Mouse (Mus musculus) intestine, postnatal 0 days (tissue): Measurements from ENCODE around the gene Maml1. TPM values are rescaled to one million over a fixed set of nuclear protein-coding genes. Genes with fewer than 3 reads are reported as not detected.

Experiments
- ATAC-seq: fragments of 200-750 bp; cut with Nextera tagmentation; 2 replicates; pipeline ENCODE4 v1.8.0; 2017; ENCODE audit warnings: mild to moderate bottlenecking, moderate TSS enrichment, moderate library complexity
- H3K27ac ChIP-seq: fragments of 300-500 bp; sonication (generic); 2 replicates; pipeline ENCODE4 v1.5.1; 2014; ENCODE audit warnings: mild to moderate bottlenecking, low read depth, low read length, moderate library complexity
- H3K27me3 ChIP-seq: fragments of 300-500 bp; sonication (generic); replicated peaks from 2 replicates; pipeline ENCODE4 v1.6.1; 2014; ENCODE audit warnings: low read length, mixed read lengths; ENCODE audit not compliant: control insufficient read depth, insufficient read depth
- H3K36me3 ChIP-seq: fragments of 300-500 bp; sonication (generic); 2 replicates; pipeline ENCODE4 v1.6.1; 2014; ENCODE audit warnings: mild to moderate bottlenecking, moderate library complexity; ENCODE audit not compliant: control insufficient read depth, insufficient read depth
- H3K4me1 ChIP-seq: fragments of 300-500 bp; sonication (generic); replicated peaks from 2 replicates; pipeline ENCODE4 v1.6.1; 2014; ENCODE audit warnings: antibody characterized with exemption, low read length, mixed read lengths; ENCODE audit not compliant: control insufficient read depth, insufficient read depth
- H3K4me2 ChIP-seq: fragments of 300-500 bp; sonication (generic); replicated peaks from 2 replicates; pipeline ENCODE4 v1.6.1; 2014; ENCODE audit warnings: low read depth, mild to moderate bottlenecking, moderate library complexity
- H3K4me3 ChIP-seq: fragments of 300-500 bp; sonication (generic); 2 replicates; pipeline ENCODE4 v1.5.1; 2014; ENCODE audit warnings: low read depth, low read length
- H3K9ac ChIP-seq: fragments of 300-500 bp; sonication (generic); 2 replicates; pipeline ENCODE4 v1.6.1; 2014; ENCODE audit warnings: mild to moderate bottlenecking, low read depth, low read length
- H3K9me3 ChIP-seq: fragments of 300-500 bp; sonication (generic); 2 replicates; pipeline ENCODE4 v1.6.1; 2016; ENCODE audit warnings: mixed run types; ENCODE audit not compliant: control insufficient read depth
- CTCF ChIP-seq: sonication (generic); IDR thresholded peaks from 2 replicates; pipeline ENCODE4 v1.5.1; 2016; ENCODE audit warnings: low read depth, mild to moderate bottlenecking, control low read depth, antibody characterized with exemption, moderate library complexity
- WGBS: fragments of 180-500 bp; shearing (Covaris S2); extraction: QIAGEN DNeasy Blood & Tissue Kit; methylation state at CpG from one replicate; pipeline ENCODE4 v1.1.7; 2014; 5-methylcytosine and 5-hydroxymethylcytosine counted together
- polyA plus RNA-seq: library from polyadenylated mRNA; unstranded; fragments of >200 nt; fragmentation: Nextera tagmentation; extraction: Ambion mirVana; gene quantifications from 2 replicates; pipeline ENCODE4 v1.2.1, GENCODE M21; 2015

Gene Maml1
- polyA plus RNA-seq, 1 experiment from 2014 or later, result 2.5 TPM

DNA sequence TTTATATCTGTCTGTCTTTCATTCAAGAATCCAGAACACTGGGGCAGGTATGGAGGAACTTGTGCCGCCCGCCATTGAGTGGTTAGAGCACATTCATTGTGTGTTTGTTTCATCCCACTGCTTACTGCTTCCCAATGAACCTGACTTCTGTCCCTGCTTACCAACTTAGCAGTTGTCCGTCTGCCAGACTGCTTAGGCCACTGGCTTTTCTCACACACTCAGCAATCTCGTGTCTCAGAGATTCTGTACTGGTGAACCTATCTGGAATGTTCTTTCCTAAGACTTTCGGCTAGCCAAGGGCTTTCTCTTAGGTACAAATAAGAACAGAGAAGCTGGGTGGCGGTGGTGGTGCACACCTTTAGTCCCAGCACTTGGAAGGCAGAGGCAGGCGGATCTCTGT is 6.4 kb downstream of the Maml1 start:
- H3K4me1 ChIP-seq, result no peaks in the 10 kb centered on the region
- no peaks in the 10 kb centered on the region for H3K27me3 ChIP-seq
- 0 out of 2 replicates have a peak, but pooled peaks cover 3% of the 10 kb centered on the region for H3K36me3 ChIP-seq
- ATAC-seq, result no peak
- no peak overlapping the region for H3K27ac ChIP-seq
- TF ChIP-seq CTCF, result no peak
- no peaks in the 10 kb centered on the region for H3K9me3 ChIP-seq
- 89% methylated on average over 7 of the region's 7 CpGs for WGBS
- H3K4me3 ChIP-seq, result no peak overlapping the region
- no peak overlapping the region for H3K9ac ChIP-seq
- no peak overlapping the region for H3K4me2 ChIP-seq

DNA sequence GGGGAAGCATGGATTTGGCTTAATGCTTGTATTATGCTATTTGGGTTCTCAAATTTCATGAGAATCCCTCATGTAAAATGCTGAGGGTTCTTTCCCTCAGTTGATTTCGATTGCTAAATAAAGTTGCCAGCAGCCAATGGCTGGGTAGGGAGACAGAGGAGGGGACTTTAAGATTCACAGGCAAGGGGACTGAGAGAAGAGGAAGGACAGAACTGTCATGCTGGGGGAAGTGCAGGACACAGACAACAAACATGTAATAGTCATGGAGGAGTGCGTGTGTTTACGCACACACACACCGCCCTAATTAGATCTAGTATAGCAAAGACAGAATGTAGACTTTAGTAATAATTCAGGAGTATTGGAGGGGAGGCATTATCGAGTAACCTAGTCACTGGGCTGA is 6.8 kb downstream of the Maml1 start:
- H3K9me3 ChIP-seq, result no peaks in the 10 kb centered on the region
- no peak overlapping the region for H3K4me3 ChIP-seq
- TF ChIP-seq CTCF, result no peak
- no peaks in the 10 kb centered on the region for H3K27me3 ChIP-seq
- no peaks in the 10 kb centered on the region for H3K4me1 ChIP-seq
- H3K36me3 ChIP-seq, result 0 out of 2 replicates have a peak, but pooled peaks cover 6% of the 10 kb centered on the region
- no peak for ATAC-seq
- no peak overlapping the region for H3K4me2 ChIP-seq
- no peak overlapping the region for H3K9ac ChIP-seq
- H3K27ac ChIP-seq, result no peak overlapping the region
- WGBS, result 92% methylated on average over 5 of the region's 5 CpGs

DNA sequence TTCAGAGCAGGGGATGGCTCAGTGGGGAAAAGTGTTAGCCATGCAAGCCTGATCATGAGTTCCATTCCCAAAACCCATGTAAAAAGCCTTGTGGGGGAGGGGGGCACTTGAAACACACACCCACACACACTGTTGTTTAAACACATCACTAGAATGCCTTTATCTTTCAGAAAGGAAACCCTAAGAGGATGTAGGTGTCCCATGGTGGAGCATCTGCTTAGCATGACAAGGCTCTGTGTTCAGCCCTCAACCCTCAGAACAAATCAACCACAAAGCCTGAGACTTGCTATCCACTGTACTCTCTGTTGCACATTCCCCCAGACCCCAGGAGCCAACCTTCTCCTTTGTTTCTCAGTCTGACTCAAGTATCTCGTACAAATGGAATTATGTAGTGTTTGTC is 12.1 kb downstream of the Maml1 start:
- ATAC-seq, result no peak
- Histone ChIP-seq H3K36me3 (peaks cover 10% of the 10 kb centered on the region; the same call in 1 of the 2 replicates), H3K4me3 (no peak overlapping the region), H3K9ac (no peak overlapping the region), H3K4me1 (no peaks in the 10 kb centered on the region), H3K4me2 (no peak overlapping the region), H3K27me3 (no peaks in the 10 kb centered on the region), H3K9me3 (no peaks in the 10 kb centered on the region), H3K27ac (no peak overlapping the region)
- 79% methylated on average over 1 of the region's 1 CpGs for WGBS
- no peak for TF ChIP-seq CTCF

DNA sequence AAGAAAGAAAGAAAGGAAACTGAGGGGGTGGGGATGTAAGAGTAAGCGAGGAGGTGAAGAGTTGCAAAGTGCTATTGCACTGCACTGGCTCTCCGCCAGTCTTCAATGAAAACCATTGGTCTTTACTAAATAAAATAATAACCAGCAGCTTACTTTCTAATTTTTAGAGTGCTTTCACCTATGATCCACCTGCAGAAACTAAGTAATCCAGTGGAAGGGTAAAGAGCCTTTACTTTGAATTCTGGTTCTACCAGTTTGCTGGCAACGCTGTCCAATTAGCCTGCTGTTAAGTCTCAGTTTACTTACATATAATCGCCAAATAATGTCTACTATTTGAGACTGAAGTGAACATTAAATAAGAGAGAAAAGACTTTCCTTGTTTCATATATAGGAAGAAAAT is 13.1 kb downstream of the Maml1 start:
- 67% methylated on average over 4 of the region's 4 CpGs for WGBS

DNA sequence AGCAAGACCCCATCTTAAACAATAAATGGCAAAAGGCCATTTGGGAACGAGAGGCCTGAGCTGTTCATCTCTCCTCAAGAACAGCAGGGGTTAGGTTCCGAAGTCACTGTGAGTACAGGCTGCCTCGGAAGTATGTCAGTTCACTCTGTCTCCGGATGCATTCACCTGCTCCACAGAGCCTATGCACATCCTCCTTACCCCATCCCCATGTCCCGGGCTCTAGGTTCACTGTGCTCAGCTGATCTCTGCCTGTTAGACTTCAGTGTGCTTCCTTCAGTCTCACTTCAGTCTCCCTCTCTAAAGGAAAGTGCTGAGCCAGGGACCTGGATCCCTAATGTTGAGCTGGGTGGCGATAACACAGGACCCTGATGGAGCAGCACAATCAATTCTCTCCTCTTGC is 14.4 kb downstream of the Maml1 start:
- Histone ChIP-seq H3K4me2 (no peak overlapping the region), H3K9me3 (no peaks in the 10 kb centered on the region), H3K9ac (no peak overlapping the region), H3K27me3 (no peaks in the 10 kb centered on the region), H3K36me3 (peaks cover 10% of the 10 kb centered on the region; the same call in 1 of the 2 replicates), H3K4me3 (no peak overlapping the region), H3K27ac (no peak overlapping the region), H3K4me1 (no peaks in the 10 kb centered on the region)
- no peak for TF ChIP-seq CTCF
- no peak for ATAC-seq
- 93% methylated on average over 6 of the region's 6 CpGs for WGBS

More for the DNA sequence above, 13.1 kb downstream of the Maml1 start:
- Histone ChIP-seq H3K4me3 (no peak overlapping the region), H3K9ac (no peak overlapping the region), H3K27me3 (no peaks in the 10 kb centered on the region), H3K9me3 (no peaks in the 10 kb centered on the region), H3K27ac (no peak overlapping the region), H3K4me2 (no peak overlapping the region), H3K36me3 (peaks cover 10% of the 10 kb centered on the region; the same call in 1 of the 2 replicates), H3K4me1 (no peaks in the 10 kb centered on the region)
- no peak for TF ChIP-seq CTCF
- ATAC-seq, result no peak

DNA sequence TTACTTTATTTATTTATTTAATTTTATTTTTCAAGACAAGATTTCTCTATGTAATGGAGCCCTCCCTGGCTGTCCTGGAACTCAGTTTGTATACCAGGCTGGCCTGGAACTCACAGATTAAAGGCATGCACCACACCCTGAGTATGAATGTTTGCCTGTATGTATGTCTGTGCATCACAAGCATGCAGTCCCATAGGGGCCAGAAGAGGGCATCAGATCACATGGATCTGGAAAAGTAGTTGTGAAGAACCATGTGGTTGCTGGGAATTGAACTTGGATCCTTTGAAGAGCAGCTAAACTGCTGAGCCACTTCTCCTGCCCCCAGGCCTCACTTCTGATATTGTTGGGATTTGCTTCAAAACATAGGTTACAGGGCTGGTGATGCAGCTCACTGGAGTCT is 15.1 kb downstream of the Maml1 start:
- H3K36me3 ChIP-seq, result peaks cover 10% of the 10 kb centered on the region; the same call in 1 of the 2 replicates
- H3K27ac ChIP-seq, result no peak overlapping the region
- no peak overlapping the region for H3K4me3 ChIP-seq
- H3K4me1 ChIP-seq, result no peaks in the 10 kb centered on the region
- no peak overlapping the region for H3K9ac ChIP-seq
- no peaks in the 10 kb centered on the region for H3K27me3 ChIP-seq
- no peak for ATAC-seq
- H3K9me3 ChIP-seq, result no peaks in the 10 kb centered on the region
- TF ChIP-seq CTCF, result no peak
- H3K4me2 ChIP-seq, result no peak overlapping the region
